Mouse (Mus musculus): ENCODE results near the gene Fut9.

GRCm38 (mm10) chr4:25800284-25800616 is 206 bp upstream of the Fut9 start:
- no peak for TF ChIP-seq EP300 (IDR thresholded peaks at IDR 0.05)
- TF ChIP-seq CTCF (IDR thresholded peaks at IDR 0.05) = no peak
